Mouse (Mus musculus): ENCODE data around the gene Rps19.
A peak's percentile ranks its signal among the peaks of the same experiment; 100 is the strongest.

DNA sequence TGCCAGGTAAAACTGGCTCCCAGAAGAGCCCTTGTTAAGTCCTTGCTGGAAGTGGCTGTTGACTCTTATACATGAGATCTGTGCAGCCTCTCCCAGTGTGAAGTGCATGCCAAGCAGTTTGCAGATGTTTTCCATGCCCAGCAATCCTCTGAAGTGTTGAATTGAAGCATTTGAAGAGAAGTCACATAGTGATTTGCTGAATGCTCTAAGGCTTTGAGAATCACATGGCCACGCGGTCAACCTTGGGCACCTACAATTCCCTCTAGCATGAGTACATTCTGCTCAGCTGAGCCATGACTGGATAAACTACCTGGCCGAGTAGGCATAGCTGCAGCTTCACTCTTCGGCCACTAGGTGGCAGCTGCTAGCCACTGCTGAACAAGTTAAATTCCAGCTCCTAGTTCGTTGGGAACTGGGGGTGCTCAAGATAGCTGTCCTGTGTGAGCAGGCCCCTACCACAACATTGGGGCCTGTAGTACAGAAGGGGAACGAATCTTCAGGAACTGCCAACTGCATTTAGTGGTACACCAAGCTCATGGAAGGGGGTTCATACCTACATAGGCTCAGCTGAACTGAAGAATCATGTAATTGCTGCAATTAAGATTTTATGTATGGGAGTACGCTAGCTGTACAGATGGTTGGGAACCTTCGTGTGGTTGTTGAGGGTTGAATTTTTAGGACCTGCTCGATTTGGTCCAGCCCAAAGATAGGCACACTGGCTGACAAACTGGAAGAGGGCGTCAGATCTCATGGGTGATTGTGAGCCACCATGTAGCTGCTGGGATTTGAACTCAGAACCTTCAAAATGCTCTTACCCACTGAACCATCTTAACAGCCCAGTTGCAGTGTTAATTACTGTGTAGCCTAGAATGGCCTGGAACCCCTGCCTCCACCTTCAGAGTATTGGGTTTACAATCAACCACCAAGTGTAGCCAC lies 6.4 kb downstream of the Rps19 start:
- TF ChIP-seq HCFC1 (IDR thresholded peaks at IDR 0.05; ENCODE audit: borderline replicate concordance, insufficient read depth, low read length) (peak; percentile 57; the same call in 1 of the 2 replicates), ZNF384 (IDR thresholded peaks at IDR 0.05; ENCODE audit: low read depth, low read length) (no peak)

Data from ES-E14 (cell line).